Mouse (Mus musculus) brain, embryonic 14.5 days (tissue): Measurements from ENCODE around the gene Casq2.

Experiments used
- CTCF ChIP-seq: fragments of 200-500 bp; IDR thresholded peaks from 2 replicates; pipeline ENCODE4 v1.5.1; 2012; ENCODE audit warnings: inconsistent platforms, mild to moderate bottlenecking, moderate library complexity, borderline replicate concordance; ENCODE audit not compliant: insufficient read depth, insufficient read length; ENCODE audit errors: extremely low read depth
- POLR2A ChIP-seq: fragments of 200-500 bp; IDR thresholded peaks from 2 replicates; pipeline ENCODE4 v1.6.1; 2012; ENCODE audit warnings: mild to moderate bottlenecking, inconsistent platforms, borderline replicate concordance; ENCODE audit not compliant: poor library complexity, insufficient read depth, insufficient read length, severe bottlenecking; ENCODE audit errors: extremely low read depth

DNA sequence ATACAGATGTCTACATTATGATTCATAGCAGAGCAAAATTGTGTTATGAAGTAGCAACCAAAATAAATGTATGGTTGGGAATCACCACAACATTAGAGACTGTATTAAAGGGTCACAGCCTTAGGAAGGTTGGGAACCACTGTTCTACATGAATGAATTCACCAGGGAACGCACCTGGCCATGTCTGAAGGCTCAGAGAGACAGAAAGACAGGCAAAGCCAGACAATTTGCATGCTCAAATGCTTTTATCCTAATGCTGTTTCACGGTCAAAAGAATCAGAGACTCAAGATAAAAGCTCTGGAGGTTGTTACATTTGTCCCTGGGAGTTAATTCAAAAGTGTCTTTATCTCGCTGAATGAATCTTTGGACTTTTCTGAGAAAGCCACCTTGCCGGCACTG, 65.6 kb downstream of the Casq2 start:
- TF ChIP-seq CTCF = no peak
- TF ChIP-seq POLR2A = no peak
